Mouse (Mus musculus) colon, adult 2 months (tissue): ENCODE results near the gene Prss29. TPM values are rescaled to one million over a fixed set of nuclear protein-coding genes. Genes with fewer than 3 reads are reported as not detected.

Experiments used
- polyA plus RNA-seq: library from polyadenylated mRNA; depleted of rRNA; stranded (reverse); fragments of >200 nt; gene quantifications from 2 replicates; pipeline ENCODE4 v1.2.3, GENCODE M21; 2012; rRNA removed

Prss29 gene
- not detected in 2 replicates for polyA plus RNA-seq

DNA sequence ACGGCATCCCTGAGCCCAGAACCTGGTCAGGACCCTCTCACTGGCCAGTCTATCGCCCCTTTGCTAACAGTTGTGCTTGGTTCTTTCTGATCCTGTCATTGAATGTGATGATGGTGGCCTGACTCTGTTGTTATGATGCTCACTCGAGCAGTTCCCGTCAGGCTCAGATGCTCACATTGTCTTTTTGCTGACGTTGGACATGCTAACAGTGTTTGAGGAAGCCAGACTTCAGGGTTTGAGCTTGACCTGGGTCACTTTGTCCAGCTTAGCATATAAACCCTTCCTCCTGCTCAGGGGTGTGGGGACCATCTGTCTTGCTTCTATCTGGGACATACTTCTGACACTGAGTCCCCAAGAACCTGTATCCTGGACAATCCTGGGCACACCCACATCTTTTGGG is at the start of gene Prss29:
Gene Prss29 (plus strand): TSS at position 301 of the 400 bp plus-strand sequence.

DNA sequence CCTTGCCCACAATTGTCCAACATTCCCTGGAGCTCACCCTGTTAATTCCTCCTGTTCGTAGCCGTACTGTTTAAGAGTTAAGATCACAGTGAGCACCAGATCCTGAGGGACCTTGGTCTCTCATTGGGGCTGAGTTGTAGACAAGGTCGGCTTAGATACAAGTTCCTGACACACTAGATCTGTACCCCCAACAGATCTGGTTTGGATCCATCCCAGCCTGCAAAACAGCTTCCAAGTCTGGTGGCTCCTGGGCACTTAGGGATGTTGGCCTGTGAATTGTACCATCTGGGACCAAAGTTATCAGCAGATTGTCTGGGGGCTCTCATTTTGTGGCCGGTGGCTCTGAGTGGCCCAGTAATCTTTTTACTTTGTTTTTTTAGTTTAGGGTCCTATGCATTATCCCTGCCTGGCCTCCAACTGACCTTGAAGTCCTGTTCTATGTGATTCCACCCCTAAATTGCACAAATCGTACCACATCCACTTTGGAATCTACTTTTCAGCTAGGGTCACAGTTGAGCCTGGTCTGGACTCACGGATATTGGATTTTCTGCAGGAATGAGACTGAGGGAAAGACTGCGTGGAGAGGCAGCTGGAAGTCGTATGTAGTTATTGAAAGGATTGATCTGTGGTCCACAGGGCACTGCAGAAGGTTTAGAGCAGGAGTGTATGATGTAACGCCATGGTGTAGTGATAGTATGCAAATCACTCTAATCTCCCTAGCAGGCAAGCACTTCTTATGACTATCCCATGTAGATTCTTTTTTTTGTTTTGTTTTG is 43.7 kb upstream of the Prss29 start, which contains the start of gene Ube2i:
Gene Ube2i (minus strand): TSS at position 52 of the 776 bp plus-strand sequence.

GRCm38 (mm10) chr17:25298094-25298493 is 20.4 kb upstream of the Prss29 start, which contains the start of gene Prss34:
TSS of gene Prss34 (plus strand) at chr17:25298394.

GRCm38 (mm10) chr17:25308346-25308745 is 10.1 kb upstream of the Prss29 start, which contains the start of gene Prss28:
TSS of gene Prss28 (plus strand) at chr17:25308646.

GRCm38 (mm10) chr17:25345462-25345861 is 27.0 kb downstream of the Prss29 start, which contains the start of gene Tpsab1:
TSS of gene Tpsab1 (minus strand) at chr17:25345562.

GRCm38 (mm10) chr17:25366005-25366404 is 47.6 kb downstream of the Prss29 start, which contains the start of gene Tpsb2:
TSS of gene Tpsb2 (plus strand) at chr17:25366305.

GRCm38 (mm10) chr17:25368973-25369372 is 50.5 kb downstream of the Prss29 start, which contains the start of gene Tpsg1:
TSS of gene Tpsg1 (plus strand) at chr17:25369273.

Other genes starting within 250 kb of the Prss29 start
- gene Tmem204, start 235.1 kb upstream of the Prss29 start, polyA plus RNA-seq, result 22.1 and 24.6 TPM in 2 replicates
- gene Telo2, start 202.7 kb upstream of the Prss29 start, polyA plus RNA-seq, result 14.7 and 16.1 TPM in 2 replicates
- 0.13 and 0.14 TPM in 2 replicates for gene Ptx4, start 197.9 kb upstream of the Prss29 start, polyA plus RNA-seq
- gene Clcn7, start 185.3 kb upstream of the Prss29 start, polyA plus RNA-seq, result 24.7 and 25.7 TPM in 2 replicates
- not detected in 2 replicates for gene Ccdc154, start 156.2 kb upstream of the Prss29 start, polyA plus RNA-seq
- gene Gm38655, start 143.2 kb upstream of the Prss29 start, polyA plus RNA-seq, result 0.30 TPM in 1 of 2 replicates, not detected in the other
- gene BC003965, start 134.1 kb upstream of the Prss29 start, polyA plus RNA-seq, result 13.6 and 15.0 TPM in 2 replicates
- gene Unkl, start 130.3 kb upstream of the Prss29 start, polyA plus RNA-seq, result 11.5 and 12.7 TPM in 2 replicates
- 26.5 and 30.4 TPM in 2 replicates for gene Gnptg, start 78.5 kb upstream of the Prss29 start, polyA plus RNA-seq
- gene Tsr3, start 78.5 kb upstream of the Prss29 start, polyA plus RNA-seq, result 13.5 and 16.3 TPM in 2 replicates
- 11.4 and 13.3 TPM in 2 replicates for gene Baiap3, start 62.3 kb upstream of the Prss29 start, polyA plus RNA-seq
- gene Ube2i, start 44.0 kb upstream of the Prss29 start, polyA plus RNA-seq, result 80.8 and 81.0 TPM in 2 replicates
- not detected in 2 replicates for gene Prss34, start 20.3 kb upstream of the Prss29 start, polyA plus RNA-seq
- gene Prss28, start 10.0 kb upstream of the Prss29 start, polyA plus RNA-seq, result not detected in 2 replicates
- not detected in 2 replicates for gene Tpsab1, start 26.9 kb downstream of the Prss29 start, polyA plus RNA-seq
- gene Tpsb2, start 47.7 kb downstream of the Prss29 start, polyA plus RNA-seq, result 1.6 and 1.8 TPM in 2 replicates
- gene Tpsg1, start 50.6 kb downstream of the Prss29 start, polyA plus RNA-seq, result 180 and 201 TPM in 2 replicates
- 56.5 and 61.8 TPM in 2 replicates for gene Cacna1h, start 115.1 kb downstream of the Prss29 start, polyA plus RNA-seq
- gene Tekt4, start 136.0 kb downstream of the Prss29 start, polyA plus RNA-seq, result 0.16 and 0.48 TPM in 2 replicates
- 0.56 and 1.00 TPM in 2 replicates for gene Sstr5, start 178.6 kb downstream of the Prss29 start, polyA plus RNA-seq